10 mouse cellular contexts compared by ENCODE assay signal in genomic region chr3:27370125-27370524, GRCm38 (mm10). TPM values are rescaled to one million over a fixed set of nuclear protein-coding genes. Genes with fewer than 3 reads are reported as not detected.
DNase-seq lines count a peak whose midpoint lies in the region; ATAC-seq and TF ChIP-seq lines count a peak whose summit lies in the region.
"Had no signal": no experiment of that assay in that cellular context is flagged by ENCODE, and none has a peak within 500 bp of the region (broad histone marks: within the 10 kb centered on the region; RNA-seq: fewer than 3 reads in every experiment).

No protein-coding gene starts in this region.

- peaks cover 8% of the 10 kb centered on the region for H3K27me3 ChIP-seq in hindbrain, postnatal 0 days (ENCODE audit: insufficient read depth, low read length)
- H3K27me3 ChIP-seq in midbrain, embryonic 13.5 days = peaks cover 62% of the 10 kb centered on the region

- peak; percentile 34; the same call in 1 of the 2 replicates for TF ChIP-seq CTCF in hindbrain, postnatal 0 days (IDR thresholded peaks at IDR 0.05; ENCODE audit: low read depth)

- WGBS in hindbrain, postnatal 0 days = 9% methylated on average over 10 of the region's 10 CpGs
- 4% methylated on average over 10 of the region's 10 CpGs for WGBS in midbrain, embryonic 13.5 days

- no peaks in the 10 kb centered on the region for H3K36me3 ChIP-seq in hindbrain, postnatal 0 days (ENCODE audit: insufficient read depth, low read length)
- no peaks in the 10 kb centered on the region for H3K36me3 ChIP-seq in midbrain, embryonic 13.5 days
- H3K36me3 ChIP-seq: limb, embryonic 13.5 days had no signal

- H3K9me3 ChIP-seq in hindbrain, postnatal 0 days (ENCODE audit: low read length) = no peaks in the 10 kb centered on the region
- no peaks in the 10 kb centered on the region for H3K9me3 ChIP-seq in midbrain, embryonic 13.5 days
- H3K9me3 ChIP-seq: limb, embryonic 13.5 days had no signal

- no peak overlapping the region for H3K4me3 ChIP-seq in hindbrain, postnatal 0 days (ENCODE audit: low read length)
- no peak overlapping the region; the same call in 1 of the 2 replicates for H3K4me3 ChIP-seq in midbrain, embryonic 13.5 days (replicated peaks)
- H3K4me3 ChIP-seq: limb, embryonic 13.5 days had no signal

- peak; percentile 18; the same call in 1 of the 2 replicates for ATAC-seq in hindbrain, postnatal 0 days
- ATAC-seq in midbrain, embryonic 13.5 days = no peak

- no peak overlapping the region for H3K27ac ChIP-seq in hindbrain, postnatal 0 days
- H3K27ac ChIP-seq in midbrain, embryonic 13.5 days = no peak overlapping the region
- H3K27ac ChIP-seq: limb, embryonic 13.5 days had no signal

- intact Hi-C loops in left cerebral cortex, postnatal 4 days (cut with DNase I) = no loop called here
- intact Hi-C loops in left cerebral cortex, postnatal 14 days (cut with DNase I) = no loop called here

- peak; percentile 30 for DNase-seq in left cerebral cortex, postnatal 4 days
- DNase-seq in left cerebral cortex, postnatal 14 days (ENCODE audit: low spot score in 2 of 2) = no peak
- DNase-seq in adrenal gland, postnatal 36 days = peak; percentile 40 to 43
- DNase-seq in hindbrain, postnatal 0 days (ENCODE audit: low spot score) = peak; percentile 39
- DNase-seq in cerebellum, adult 18-20 months = no peak
- no peak for DNase-seq in layer of hippocampus, postnatal 25 days (ENCODE audit: extremely low spot score in 1 of 2, low spot score in 1 of 2)
- DNase-seq in urinary bladder, postnatal 10 days (ENCODE audit: low spot score) = no peak

- H3K4me2 ChIP-seq in hindbrain, postnatal 0 days (ENCODE audit: low read depth, low read length) = 0 out of 2 replicates have a peak overlapping the region, but pooled peaks have one; percentile 91
- 0 out of 2 replicates have a peak overlapping the region, but pooled peaks have one; percentile 92 for H3K4me2 ChIP-seq in midbrain, embryonic 13.5 days (replicated peaks)
- H3K4me2 ChIP-seq: limb, embryonic 13.5 days had no signal

- H3K4me1 ChIP-seq in hindbrain, postnatal 0 days (ENCODE audit: insufficient read depth, low read length) = peaks cover 8% of the 10 kb centered on the region; the same call in 1 of the 2 replicates
- peaks cover 19% of the 10 kb centered on the region for H3K4me1 ChIP-seq in midbrain, embryonic 13.5 days (replicated peaks)

- no peak overlapping the region for H3K9ac ChIP-seq in hindbrain, postnatal 0 days (replicated peaks; ENCODE audit: low read length)
- no peak overlapping the region for H3K9ac ChIP-seq in midbrain, embryonic 13.5 days (replicated peaks)
- H3K9ac ChIP-seq: limb, embryonic 13.5 days had no signal

RNA-seq across cellular contexts. Expression of gene Ghsr, which starts 1.0 kb away (rescaled TPM):
- under 1 TPM; 0.10 to 0.24 TPM for total RNA-seq in left cerebral cortex, postnatal 4 days (2021)
- total RNA-seq in left cerebral cortex, postnatal 14 days (2021) = under 1 TPM; 0.20 to 0.27 TPM
- total RNA-seq in adrenal gland, postnatal 36 days (2021) = not detected
- 1.1 and 1.2 TPM in 2 replicates for total RNA-seq in hindbrain, postnatal 0 days (2014; rRNA removed)
- polyA plus RNA-seq in hindbrain, postnatal 0 days (2015; fragmentation: Nextera tagmentation; extraction: Ambion mirVana) = 0.38 and 0.63 TPM in 2 replicates
- 0.13 and 0.27 TPM in 2 replicates for polyA plus RNA-seq in midbrain, embryonic 13.5 days (2015; fragmentation: Nextera tagmentation; extraction: Ambion mirVana)
- 1 to 10 TPM in 1 of 2 experiments, under 1 TPM in 1; 0.99 to 1.1 TPM for total RNA-seq in layer of hippocampus, postnatal 25 days (2021)
- polyA plus RNA-seq: limb, embryonic 13.5 days; spleen, adult 2 months had no signal

RNA-seq across cellular contexts. Expression of gene Tnfsf10, which starts 53.3 kb away (rescaled TPM):
- 1 to 10 TPM; 1.7 to 2.2 TPM for total RNA-seq in left cerebral cortex, postnatal 4 days (2021)
- 1 to 10 TPM; 1.1 to 2.2 TPM for total RNA-seq in left cerebral cortex, postnatal 14 days (2021)
- total RNA-seq in adrenal gland, postnatal 36 days (2021) = 10 to 100 TPM in 1 of 2 experiments, 1 to 10 TPM in 1; 8.3 to 11.6 TPM
- total RNA-seq in hindbrain, postnatal 0 days (2014; rRNA removed) = 0.36 and 0.73 TPM in 2 replicates
- polyA plus RNA-seq in hindbrain, postnatal 0 days (2015; fragmentation: Nextera tagmentation; extraction: Ambion mirVana) = 0.35 and 0.42 TPM in 2 replicates
- 0.06 and 0.07 TPM in 2 replicates for polyA plus RNA-seq in midbrain, embryonic 13.5 days (2015; fragmentation: Nextera tagmentation; extraction: Ambion mirVana)
- 1 to 10 TPM in 1 of 2 experiments, under 1 TPM in 1; 0.44 to 1.5 TPM for total RNA-seq in layer of hippocampus, postnatal 25 days (2021)

Comparison
In these comparisons a context has a peak if more than half of its experiments do, and no peak if none do; other contexts are left out.
1. DNase-seq: peak in left cerebral cortex, postnatal 4 days (single experiment), adrenal gland, postnatal 36 days (2 of 2) and hindbrain, postnatal 0 days (single experiment); none in left cerebral cortex, postnatal 14 days (0 of 2), cerebellum, adult 18-20 months (0 of 2), layer of hippocampus, postnatal 25 days (0 of 2) and urinary bladder, postnatal 10 days (single experiment).